Mouse (Mus musculus) liver, adult 2 months (tissue): ENCODE results near the gene Fbxo47. TPM values are rescaled to one million over a fixed set of nuclear protein-coding genes. Genes with fewer than 3 reads are reported as not detected.
"Not testable (repeated sequence)": the region's sequence is repeated elsewhere in the genome, so short reads cannot be mapped to it uniquely, and the experiment has no call there.

ENCODE experiments used
- DNase-seq: peaks from one replicate; pipeline ENCODE4 v3.0.0-alpha.2; 2011; ENCODE audit warnings: low read depth, low spot score; ENCODE audit errors: extremely low read depth
- H3K27ac ChIP-seq: fragments of 200-500 bp; replicated peaks from 2 replicates; pipeline ENCODE4 v1.5.1; 2012; ENCODE audit warnings: low read depth, mild to moderate bottlenecking, control low read depth, inconsistent platforms, low read length; ENCODE audit not compliant: insufficient read depth
- H3K27me3 ChIP-seq: fragments of 200-500 bp; 2 replicates; pipeline ENCODE4 v1.6.1; 2012; ENCODE audit warnings: mild to moderate bottlenecking, moderate library complexity, low read length, inconsistent platforms; ENCODE audit not compliant: control insufficient read depth, insufficient read depth
- H3K36me3 ChIP-seq: fragments of 200-500 bp; 2 replicates; pipeline ENCODE4 v1.6.1; 2012; ENCODE audit warnings: low read length, inconsistent platforms; ENCODE audit not compliant: control insufficient read depth, insufficient read depth
- H3K4me1 ChIP-seq: fragments of 200-500 bp; 2 replicates; pipeline ENCODE4 v1.6.1; 2011; ENCODE audit warnings: low read length; ENCODE audit not compliant: control insufficient read depth, insufficient read depth
- H3K4me3 ChIP-seq: fragments of 200-500 bp; 2 replicates; pipeline ENCODE4 v1.5.1; 2011; ENCODE audit warnings: low read depth, mild to moderate bottlenecking, control low read depth, low read length, moderate library complexity; ENCODE audit not compliant: insufficient read depth
- H3K79me2 ChIP-seq: fragments of 200-500 bp; 2 replicates; pipeline ENCODE4 v1.6.1; 2012; ENCODE audit warnings: inconsistent platforms, mild to moderate bottlenecking, low read length, moderate library complexity; ENCODE audit not compliant: control insufficient read depth, insufficient read depth
- H3K9ac ChIP-seq: fragments of 200-500 bp; 2 replicates; pipeline ENCODE4 v1.6.1; 2012; ENCODE audit warnings: low read depth, mild to moderate bottlenecking, control low read depth, inconsistent platforms, low read length
- CTCF ChIP-seq: fragments of 200-500 bp; IDR thresholded peaks from 2 replicates; pipeline ENCODE4 v1.5.1; 2011; ENCODE audit warnings: low read depth, low read length, control low read depth
- POLR2A ChIP-seq: fragments of 200-500 bp; IDR thresholded peaks from 2 replicates; pipeline ENCODE4 v1.6.1; 2011; ENCODE audit warnings: low read length, control low read depth; ENCODE audit not compliant: insufficient read depth; ENCODE audit errors: extremely low read depth
- WGBS: fragments of 180-500 bp; shearing (Covaris S2); methylation state at CpG from one replicate; pipeline ENCODE4 v1.1.7; 2018; 5-methylcytosine and 5-hydroxymethylcytosine counted together
- polyA plus RNA-seq: library from polyadenylated mRNA; depleted of rRNA; stranded (reverse); fragments of >200 nt; gene quantifications from 2 replicates; pipeline ENCODE4 v1.2.3, GENCODE M21; 2012
- total RNA-seq: library from RNA; depleted of rRNA; stranded (reverse); fragments of >200 nt; gene quantifications from 2 replicates; pipeline ENCODE4 v1.2.3, GENCODE M21; 2014

The Fbxo47 gene
- total and polyA plus RNA-seq, 2 experiments, result 0.17 to 1.4 TPM

DNA sequence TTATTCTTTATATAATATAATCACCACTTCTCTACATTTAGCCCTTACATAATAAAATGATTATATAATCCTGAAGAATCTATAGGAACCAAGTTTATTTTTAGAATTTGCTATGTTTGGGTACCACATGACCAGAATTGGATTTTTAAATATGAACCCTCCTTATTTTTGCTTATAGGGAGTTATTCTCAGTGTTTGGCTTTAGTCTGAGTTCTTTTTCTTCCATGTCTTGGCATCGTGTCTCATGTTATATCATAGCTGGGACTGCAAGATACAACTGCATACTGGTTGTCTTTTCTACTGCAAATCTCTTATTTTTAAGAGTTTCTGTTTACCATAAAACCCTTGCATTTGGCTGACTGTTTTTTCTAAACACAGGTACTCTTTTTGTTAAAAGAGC lies 9.6 kb downstream of the Fbxo47 start:
- no peaks in the 10 kb centered on the region for H3K27me3 ChIP-seq
- TF ChIP-seq POLR2A (no peak), CTCF (no peak)
- H3K79me2 ChIP-seq, result no peaks in the 10 kb centered on the region
- no peaks in the 10 kb centered on the region for H3K4me1 ChIP-seq
- H3K4me3 ChIP-seq, result no peak overlapping the region
- no peak for DNase-seq
- H3K27ac ChIP-seq, result no peak overlapping the region
- no peaks in the 10 kb centered on the region for H3K36me3 ChIP-seq
- no peak overlapping the region for H3K9ac ChIP-seq
- WGBS, result 90% methylated on average over 1 of the region's 1 CpGs

GRCm38 (mm10) chr11:97872378-97872777 lies 11.6 kb downstream of the Fbxo47 start:
- H3K9ac ChIP-seq, H3K4me1 ChIP-seq, H3K79me2 ChIP-seq, H3K27me3 ChIP-seq, DNase-seq, H3K4me3 ChIP-seq, H3K27ac ChIP-seq, H3K36me3 ChIP-seq: not testable (repeated sequence)
- 82% methylated on average over 5 of the region's 5 CpGs for WGBS

DNA sequence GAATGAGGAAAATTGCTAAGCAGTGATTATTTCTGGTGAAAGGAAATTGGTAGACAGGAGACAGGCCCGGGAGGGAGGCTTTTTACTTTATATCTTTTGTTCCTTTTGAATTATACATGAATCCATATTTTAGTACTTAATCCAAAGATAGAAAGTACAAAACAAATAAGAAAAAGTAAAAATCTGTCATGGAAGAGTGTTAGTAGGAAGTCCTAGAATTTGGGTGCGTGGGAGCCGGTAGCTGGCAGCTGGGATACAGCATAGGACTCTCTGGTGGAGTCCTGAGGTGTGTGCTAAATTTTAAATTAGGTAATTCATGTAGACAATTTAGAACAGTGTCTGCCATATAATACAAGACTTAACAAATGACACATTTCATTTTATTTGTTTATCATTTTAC lies 16.4 kb downstream of the Fbxo47 start:
- no peak for DNase-seq
- no peaks in the 10 kb centered on the region for H3K4me1 ChIP-seq
- TF ChIP-seq CTCF, result no peak
- TF ChIP-seq POLR2A, result no peak
- H3K36me3 ChIP-seq, result no peaks in the 10 kb centered on the region
- H3K4me3 ChIP-seq, result no peak overlapping the region
- H3K79me2 ChIP-seq, result no peaks in the 10 kb centered on the region
- H3K27ac ChIP-seq, result no peak overlapping the region
- over 99% methylated on average over 3 of the region's 3 CpGs for WGBS
- H3K27me3 ChIP-seq, result no peaks in the 10 kb centered on the region
- H3K9ac ChIP-seq, result no peak overlapping the region

DNA sequence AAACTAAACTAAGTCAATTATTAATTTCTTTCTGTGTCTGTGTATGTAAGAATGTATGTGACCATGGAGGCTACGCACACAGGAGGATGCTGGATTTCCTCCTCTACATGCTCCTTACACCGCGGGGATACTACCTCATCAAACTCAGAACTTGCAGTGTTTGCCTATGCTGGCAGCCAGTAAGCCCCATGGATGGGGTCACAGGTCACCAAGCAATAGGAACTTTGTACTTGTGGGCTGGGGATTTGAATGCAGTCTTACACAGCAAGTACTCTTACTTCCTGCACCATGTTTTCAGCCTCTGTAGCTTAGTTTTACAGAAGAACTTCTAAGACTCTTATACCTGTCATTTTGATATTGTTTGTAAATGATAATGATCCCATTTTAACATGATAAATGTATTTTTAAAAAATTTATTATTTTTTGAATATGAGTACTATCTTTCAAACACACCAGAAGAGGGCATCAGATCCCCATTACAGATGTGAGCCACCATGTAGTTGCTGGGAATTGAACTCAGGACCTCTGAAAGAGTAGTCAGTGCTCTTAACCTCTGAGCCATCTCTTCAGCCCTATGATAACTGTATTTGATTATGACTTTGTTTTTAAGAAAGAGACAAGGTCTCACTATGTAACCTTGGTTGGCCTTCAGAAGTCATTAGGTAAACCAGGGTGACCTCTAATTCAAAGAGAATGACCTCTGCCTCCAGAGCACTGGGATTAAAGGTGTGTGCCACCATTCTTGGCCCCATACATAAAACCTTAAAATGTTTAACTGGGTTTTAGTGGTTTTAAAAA lies 17.7 kb downstream of the Fbxo47 start:
- Histone ChIP-seq H3K79me2 (no peaks in the 10 kb centered on the region), H3K9ac (no peak overlapping the region), H3K4me3 (no peak overlapping the region), H3K27me3 (no peaks in the 10 kb centered on the region), H3K36me3 (no peaks in the 10 kb centered on the region), H3K4me1 (peaks cover 4% of the 10 kb centered on the region; the same call in 1 of the 2 replicates), H3K27ac (no peak overlapping the region)
- peak; percentile 87 for DNase-seq
- TF ChIP-seq POLR2A (no peak), CTCF (no peak)
- WGBS, result 42% methylated on average over 3 of the region's 3 CpGs

DNA sequence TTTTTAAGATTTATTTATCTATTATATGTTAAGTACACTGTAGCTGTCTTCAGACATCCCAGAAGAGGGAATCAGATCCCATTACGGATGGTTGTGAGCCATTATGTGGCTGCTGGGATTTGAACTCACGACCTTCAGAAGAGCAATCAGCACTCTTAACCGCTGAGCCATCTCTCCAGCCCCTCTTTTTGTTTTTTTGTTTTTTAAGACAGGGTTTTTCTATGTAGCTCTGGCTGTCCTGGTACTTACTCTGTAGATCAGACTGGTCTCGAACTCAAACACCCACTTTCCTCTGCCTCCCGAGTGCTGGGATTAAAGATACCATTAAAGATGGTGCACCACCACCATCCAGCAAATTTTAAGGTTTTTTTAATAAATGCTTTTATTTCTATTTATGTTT lies 18.5 kb downstream of the Fbxo47 start:
- Histone ChIP-seq H3K9ac (no peak overlapping the region), H3K36me3 (no peaks in the 10 kb centered on the region), H3K4me1 (peaks cover 4% of the 10 kb centered on the region; the same call in 1 of the 2 replicates), H3K79me2 (no peaks in the 10 kb centered on the region), H3K27ac (no peak overlapping the region), H3K27me3 (no peaks in the 10 kb centered on the region), H3K4me3 (no peak overlapping the region)
- DNase-seq, result no peak
- TF ChIP-seq POLR2A (no peak), CTCF (no peak)
- 97% methylated on average over 5 of the region's 5 CpGs for WGBS

DNA sequence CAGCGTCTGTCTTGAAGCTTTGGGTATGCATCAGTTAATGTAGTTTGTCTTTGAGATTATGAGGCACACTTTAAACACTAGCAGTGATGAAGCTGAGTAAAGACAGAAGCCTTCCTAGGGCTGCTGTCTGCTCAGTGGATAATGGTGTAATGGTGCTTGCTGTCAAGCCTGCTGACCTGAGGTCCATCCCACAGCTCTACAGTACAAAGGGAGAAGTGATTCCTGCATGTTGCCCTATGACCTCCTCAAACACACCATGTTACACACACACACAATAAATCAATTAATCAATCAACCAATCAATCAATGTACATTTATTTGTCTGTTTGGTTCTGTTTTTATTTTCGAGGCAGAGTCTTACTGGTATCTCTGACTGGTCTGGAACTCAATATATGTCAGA lies 21.8 kb downstream of the Fbxo47 start:
- no peak overlapping the region for H3K27ac ChIP-seq
- peaks cover 4% of the 10 kb centered on the region; the same call in 1 of the 2 replicates for H3K4me1 ChIP-seq
- H3K27me3 ChIP-seq, result no peaks in the 10 kb centered on the region
- 37% methylated on average over 2 of the region's 2 CpGs for WGBS
- TF ChIP-seq POLR2A, result no peak
- TF ChIP-seq CTCF, result no peak
- no peaks in the 10 kb centered on the region for H3K79me2 ChIP-seq
- H3K4me3 ChIP-seq, result no peak overlapping the region
- H3K36me3 ChIP-seq, result no peaks in the 10 kb centered on the region
- peak; percentile 65 for DNase-seq
- H3K9ac ChIP-seq, result no peak overlapping the region
